Mouse (Mus musculus) C2C12 (cell line): ENCODE data around the gene Drg1.

Source experiments
- CTCF ChIP-seq: IDR thresholded peaks from one replicate; pipeline ENCODE4 v1.5.1; 2011; ENCODE audit not compliant: control insufficient read depth, insufficient read depth, insufficient read length
- MAX ChIP-seq: IDR thresholded peaks from one replicate; pipeline ENCODE4 v1.6.1; 2011; ENCODE audit warnings: mild to moderate bottlenecking, control low read depth

DNA sequence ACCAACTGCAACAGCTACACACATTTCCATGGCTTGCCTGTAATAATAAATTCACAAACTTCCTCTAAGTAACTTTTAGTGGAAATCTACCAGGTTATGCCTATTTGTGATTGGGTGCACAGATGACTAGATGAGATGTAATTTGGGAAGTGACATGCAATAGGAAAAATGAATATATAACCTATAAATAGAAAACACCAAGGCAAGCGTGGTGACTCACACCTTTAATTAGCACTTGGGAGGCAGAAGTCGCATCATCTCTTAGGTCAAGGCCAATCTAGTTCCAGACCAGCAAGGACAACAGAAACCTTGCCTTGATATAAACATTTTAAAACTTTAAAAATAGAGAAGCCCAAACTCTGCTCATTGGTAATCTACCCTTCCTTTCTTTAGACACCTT is 18.8 kb downstream of the Drg1 start:
- TF ChIP-seq CTCF: no peak
- no peak for TF ChIP-seq MAX
